Mouse (Mus musculus) cortical plate, adult 2 months (tissue): Measurements from ENCODE around the gene Srp68. TPM values are rescaled to one million over a fixed set of nuclear protein-coding genes. Genes with fewer than 3 reads are reported as not detected.

Experiments used
- H3K27ac ChIP-seq: fragments of 200-500 bp; 2 replicates; pipeline ENCODE4 v1.5.1; 2012; ENCODE audit warnings: low read length, control low read depth, inconsistent platforms; ENCODE audit not compliant: insufficient read depth
- H3K4me1 ChIP-seq: fragments of 200-500 bp; 2 replicates; pipeline ENCODE4 v1.6.1; 2011; ENCODE audit warnings: low read length; ENCODE audit not compliant: control insufficient read depth, insufficient read depth
- H3K4me3 ChIP-seq: fragments of 200-500 bp; 2 replicates; pipeline ENCODE4 v1.5.1; 2011; ENCODE audit warnings: mild to moderate bottlenecking, low read length, control low read depth; ENCODE audit not compliant: insufficient read depth
- CTCF ChIP-seq: fragments of 200-500 bp; IDR thresholded peaks from 2 replicates; pipeline ENCODE4 v1.5.1; 2011; ENCODE audit warnings: mild to moderate bottlenecking, control low read depth, low read length; ENCODE audit not compliant: insufficient read depth; ENCODE audit errors: extremely low read depth
- POLR2A ChIP-seq: fragments of 200-500 bp; IDR thresholded peaks from 2 replicates; pipeline ENCODE4 v1.6.1; 2011; ENCODE audit warnings: mild to moderate bottlenecking, low read length, control low read depth; ENCODE audit not compliant: insufficient read depth; ENCODE audit errors: extremely low read depth
- polyA plus RNA-seq: library from polyadenylated mRNA; depleted of rRNA; stranded (reverse); fragments of >200 nt; gene quantifications from 2 replicates; pipeline ENCODE4 v1.2.3, GENCODE M21; 2012; rRNA removed

Srp68 gene
- 63.4 TPM in 2 replicates for polyA plus RNA-seq

GRCm38 (mm10) chr11:116274045-116274666 lies at the start of gene Srp68:
Gene Srp68 (minus strand): TSS chr11:116274217.
- Histone ChIP-seq H3K4me3 (peak within 1 kb of the TSS; percentile 66), H3K4me1 (peaks cover 5% of the 10 kb centered on the region), H3K27ac (peak within 1 kb of the TSS; percentile 45)
- TF ChIP-seq CTCF (no peak), POLR2A (peak; percentile 92)

GRCm38 (mm10) chr11:116318719-116319659 lies 45.0 kb upstream of the Srp68 start:
- Histone ChIP-seq H3K27ac (no peak overlapping the region), H3K4me3 (no peak overlapping the region; the same call in 1 of the 2 replicates), H3K4me1 (0 out of 2 replicates have a peak, but pooled peaks cover 2% of the 10 kb centered on the region)
- TF ChIP-seq CTCF (peak; percentile 71), POLR2A (no peak)

GRCm38 (mm10) chr11:116312359-116312758 lies 38.3 kb upstream of the Srp68 start:
- H3K4me3 ChIP-seq = no peak overlapping the region
- TF ChIP-seq CTCF = no peak
- no peak for TF ChIP-seq POLR2A
- peaks cover 2% of the 10 kb centered on the region; the same call in 1 of the 2 replicates for H3K4me1 ChIP-seq
- no peak overlapping the region for H3K27ac ChIP-seq

- peaks cover 2% of the 10 kb centered on the region; the same call in 1 of the 2 replicates for H3K4me1 ChIP-seq
- H3K4me3 ChIP-seq = no peak overlapping the region
- TF ChIP-seq POLR2A (no peak), CTCF (no peak)
- H3K27ac ChIP-seq = no peak overlapping the region
Observed at GRCm38 (mm10) chr11:116311169-116311568, 37.2 kb upstream of the Srp68 start.

GRCm38 (mm10) chr11:116309601-116310000 lies 35.6 kb upstream of the Srp68 start:
- TF ChIP-seq CTCF (no peak), POLR2A (no peak)
- Histone ChIP-seq H3K4me1 (peaks cover 2% of the 10 kb centered on the region; the same call in 1 of the 2 replicates), H3K4me3 (no peak overlapping the region), H3K27ac (no peak overlapping the region)

- Histone ChIP-seq H3K4me3 (no peak overlapping the region), H3K27ac (no peak overlapping the region), H3K4me1 (peaks cover 2% of the 10 kb centered on the region; the same call in 1 of the 2 replicates)
- TF ChIP-seq CTCF (no peak), POLR2A (no peak)
Observed at GRCm38 (mm10) chr11:116307762-116308531, 33.9 kb upstream of the Srp68 start.

- H3K4me1 ChIP-seq = peaks cover 2% of the 10 kb centered on the region; the same call in 1 of the 2 replicates
- H3K4me3 ChIP-seq = peak within 1 kb of the TSS; percentile 95
- no peak within 1 kb of the TSS for H3K27ac ChIP-seq
- TF ChIP-seq CTCF = no peak
- TF ChIP-seq POLR2A = no peak
Observed at GRCm38 (mm10) chr11:116307019-116307725, 33.2 kb upstream of the Srp68 start, which contains the start of gene Exoc7. Gene Exoc7 (minus strand): TSS chr11:116307233.

GRCm38 (mm10) chr11:116306126-116306982 lies 32.3 kb upstream of the Srp68 start:
- H3K4me1 ChIP-seq = peaks cover 1% of the 10 kb centered on the region; the same call in 1 of the 2 replicates
- H3K27ac ChIP-seq = no peak overlapping the region
- peak overlapping the region; percentile 95 for H3K4me3 ChIP-seq
- TF ChIP-seq CTCF = no peak
- peak; percentile 67; the same call in 1 of the 2 replicates for TF ChIP-seq POLR2A
